Mouse (Mus musculus): ENCODE measurements around the gene Amz2. TPM values are rescaled to one million over a fixed set of nuclear protein-coding genes. Genes with fewer than 3 reads are reported as not detected.
A peak's percentile ranks its signal among the peaks of the same experiment; 100 is the strongest.

Gene Amz2
- polyA plus RNA-seq (2012; rRNA removed): 42.5 and 47.2 TPM in 2 replicates

GRCm38 (mm10) chr11:109425392-109426271 is at the start of gene Amz2:
Gene Amz2 (plus strand): TSS chr11:109425946.
- H3K4me1 ChIP-seq (ENCODE audit: control insufficient read depth, insufficient read depth, low read length): no peaks in the 10 kb centered on the region
- WGBS: under 1% methylated on average over 65 of the region's 65 CpGs
- H3K36me3 ChIP-seq (ENCODE audit: control insufficient read depth, insufficient read depth, low read length): no peaks in the 10 kb centered on the region; the same call in 1 of the 2 replicates
- peak within 1 kb of the TSS; percentile 78 for H3K4me3 ChIP-seq (ENCODE audit: insufficient read depth, low read depth, low read length)
- TF ChIP-seq CTCF (conservative IDR thresholded peaks at IDR 0.05; ENCODE audit: insufficient read depth, insufficient read length, low read depth, low read length) (peak; percentile 88), POLR2A (IDR thresholded peaks at IDR 0.05; ENCODE audit: low read depth, low read length) (peak; percentile 75)
- DNase-seq: peak; percentile 99
- peak within 1 kb of the TSS; percentile 72 for H3K27ac ChIP-seq (ENCODE audit: insufficient read depth, low read depth, low read length)
- H3K27me3 ChIP-seq (replicated peaks; ENCODE audit: control insufficient read depth, insufficient read depth, low read length): no peaks in the 10 kb centered on the region

GRCm38 (mm10) chr11:109376484-109377143 is 49.1 kb upstream of the Amz2 start:
- WGBS: 40% methylated on average over 7 of the region's 7 CpGs
- H3K4me1 ChIP-seq (ENCODE audit: control insufficient read depth, insufficient read depth, low read length): peaks cover 30% of the 10 kb centered on the region
- peak overlapping the region; percentile 4; the same call in 1 of the 2 replicates for H3K27ac ChIP-seq (ENCODE audit: insufficient read depth, low read depth, low read length)
- TF ChIP-seq POLR2A (IDR thresholded peaks at IDR 0.05; ENCODE audit: low read depth, low read length) (no peak), CTCF (conservative IDR thresholded peaks at IDR 0.05; ENCODE audit: insufficient read depth, insufficient read length, low read depth, low read length) (no peak)
- no peaks in the 10 kb centered on the region for H3K36me3 ChIP-seq (ENCODE audit: control insufficient read depth, insufficient read depth, low read length)
- no peak overlapping the region for H3K4me3 ChIP-seq (ENCODE audit: insufficient read depth, low read depth, low read length)
- DNase-seq: no peak
- H3K27me3 ChIP-seq (replicated peaks; ENCODE audit: control insufficient read depth, insufficient read depth, low read length): no peaks in the 10 kb centered on the region

GRCm38 (mm10) chr11:109377477-109377876 is 48.3 kb upstream of the Amz2 start:
- Histone ChIP-seq H3K27ac (ENCODE audit: insufficient read depth, low read depth, low read length) (no peak overlapping the region), H3K4me1 (ENCODE audit: control insufficient read depth, insufficient read depth, low read length) (peaks cover 25% of the 10 kb centered on the region), H3K36me3 (ENCODE audit: control insufficient read depth, insufficient read depth, low read length) (no peaks in the 10 kb centered on the region), H3K27me3 (replicated peaks; ENCODE audit: control insufficient read depth, insufficient read depth, low read length) (no peaks in the 10 kb centered on the region), H3K4me3 (ENCODE audit: insufficient read depth, low read depth, low read length) (no peak overlapping the region)
- TF ChIP-seq POLR2A (IDR thresholded peaks at IDR 0.05; ENCODE audit: low read depth, low read length) (no peak), CTCF (conservative IDR thresholded peaks at IDR 0.05; ENCODE audit: insufficient read depth, insufficient read length, low read depth, low read length) (no peak)
- no peak for DNase-seq
- WGBS: 16% methylated on average over 10 of the region's 10 CpGs

- WGBS: 60% methylated on average over 7 of the region's 7 CpGs
- H3K36me3 ChIP-seq (ENCODE audit: control insufficient read depth, insufficient read depth, low read length): no peaks in the 10 kb centered on the region
- no peaks in the 10 kb centered on the region for H3K27me3 ChIP-seq (replicated peaks; ENCODE audit: control insufficient read depth, insufficient read depth, low read length)
- no peak overlapping the region for H3K4me3 ChIP-seq (ENCODE audit: insufficient read depth, low read depth, low read length)
- no peak overlapping the region for H3K27ac ChIP-seq (ENCODE audit: insufficient read depth, low read depth, low read length)
- peaks cover 25% of the 10 kb centered on the region for H3K4me1 ChIP-seq (ENCODE audit: control insufficient read depth, insufficient read depth, low read length)
- TF ChIP-seq CTCF (conservative IDR thresholded peaks at IDR 0.05; ENCODE audit: insufficient read depth, insufficient read length, low read depth, low read length) (no peak), POLR2A (IDR thresholded peaks at IDR 0.05; ENCODE audit: low read depth, low read length) (no peak)
- no peak for DNase-seq
These were observed 47.7 kb upstream of the Amz2 start for GRCm38 (mm10) chr11:109378051-109378450.

- H3K27me3 ChIP-seq (replicated peaks; ENCODE audit: control insufficient read depth, insufficient read depth, low read length): no peaks in the 10 kb centered on the region
- no peak overlapping the region for H3K4me3 ChIP-seq (ENCODE audit: insufficient read depth, low read depth, low read length)
- WGBS: 63% methylated on average over 5 of the region's 5 CpGs
- peaks cover 35% of the 10 kb centered on the region for H3K4me1 ChIP-seq (ENCODE audit: control insufficient read depth, insufficient read depth, low read length)
- H3K36me3 ChIP-seq (ENCODE audit: control insufficient read depth, insufficient read depth, low read length): no peaks in the 10 kb centered on the region
- TF ChIP-seq POLR2A (IDR thresholded peaks at IDR 0.05; ENCODE audit: low read depth, low read length) (no peak), CTCF (conservative IDR thresholded peaks at IDR 0.05; ENCODE audit: insufficient read depth, insufficient read length, low read depth, low read length) (no peak)
- no peak for DNase-seq
- H3K27ac ChIP-seq (ENCODE audit: insufficient read depth, low read depth, low read length): no peak overlapping the region
These were observed 45.1 kb upstream of the Amz2 start for GRCm38 (mm10) chr11:109380662-109381061.

GRCm38 (mm10) chr11:109385296-109385695 is 40.5 kb upstream of the Amz2 start:
- H3K27ac ChIP-seq (ENCODE audit: insufficient read depth, low read depth, low read length): peak overlapping the region; percentile 41; the same call in 1 of the 2 replicates
- 79% methylated on average over 8 of the region's 8 CpGs for WGBS
- no peak for TF ChIP-seq POLR2A (IDR thresholded peaks at IDR 0.05; ENCODE audit: low read depth, low read length)
- TF ChIP-seq CTCF (conservative IDR thresholded peaks at IDR 0.05; ENCODE audit: insufficient read depth, insufficient read length, low read depth, low read length): no peak

GRCm38 (mm10) chr11:109389046-109389445 is 36.7 kb upstream of the Amz2 start:
- TF ChIP-seq CTCF (conservative IDR thresholded peaks at IDR 0.05; ENCODE audit: insufficient read depth, insufficient read length, low read depth, low read length) (no peak), POLR2A (IDR thresholded peaks at IDR 0.05; ENCODE audit: low read depth, low read length) (no peak)

More at GRCm38 (mm10) chr11:109385296-109385695, 40.5 kb upstream of the Amz2 start:
- H3K36me3 ChIP-seq (ENCODE audit: control insufficient read depth, insufficient read depth, low read length): no peaks in the 10 kb centered on the region
- H3K27me3 ChIP-seq (replicated peaks; ENCODE audit: control insufficient read depth, insufficient read depth, low read length): no peaks in the 10 kb centered on the region
- peaks cover 23% of the 10 kb centered on the region for H3K4me1 ChIP-seq (ENCODE audit: control insufficient read depth, insufficient read depth, low read length)
- no peak for DNase-seq
- no peak overlapping the region for H3K4me3 ChIP-seq (ENCODE audit: insufficient read depth, low read depth, low read length)

More at GRCm38 (mm10) chr11:109389046-109389445, 36.7 kb upstream of the Amz2 start:
- Histone ChIP-seq H3K36me3 (ENCODE audit: control insufficient read depth, insufficient read depth, low read length) (no peaks in the 10 kb centered on the region), H3K4me3 (ENCODE audit: insufficient read depth, low read depth, low read length) (no peak overlapping the region), H3K27me3 (replicated peaks; ENCODE audit: control insufficient read depth, insufficient read depth, low read length) (no peaks in the 10 kb centered on the region), H3K27ac (ENCODE audit: insufficient read depth, low read depth, low read length) (no peak overlapping the region), H3K4me1 (ENCODE audit: control insufficient read depth, insufficient read depth, low read length) (peaks cover 22% of the 10 kb centered on the region)
- WGBS: 70% methylated on average over 5 of the region's 5 CpGs
- peak; percentile 30 for DNase-seq

Data from kidney, adult 2 months (tissue).